Mouse (Mus musculus): ENCODE measurements around the gene Gm6096. TPM values are rescaled to one million over a fixed set of nuclear protein-coding genes. Genes with fewer than 3 reads are reported as not detected.

Gene Gm6096
- total and polyA plus RNA-seq, 2 experiments from 2014 or later = not detected

DNA sequence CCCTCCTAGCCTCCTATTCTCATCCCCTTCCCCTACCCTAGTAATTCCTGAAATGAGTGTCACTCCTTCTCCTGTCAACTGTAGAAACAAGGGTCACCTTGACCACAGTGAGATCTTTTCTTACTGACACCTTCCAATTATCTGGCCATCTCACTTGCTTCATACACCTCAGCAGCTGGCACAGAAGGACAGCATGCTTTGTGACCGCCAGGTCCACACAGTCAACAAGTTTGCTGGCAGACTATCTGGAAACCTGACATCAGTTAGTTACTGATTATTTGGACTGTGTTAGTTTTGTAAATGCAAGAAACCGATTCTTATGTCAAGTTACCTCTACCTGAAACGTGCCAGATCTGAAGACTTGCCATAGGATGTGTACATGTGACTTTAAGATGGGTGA lies 45.3 kb downstream of the Gm6096 start:
- no peak overlapping the region for H3K4me3 ChIP-seq (ENCODE audit: low read length)
- TF ChIP-seq CTCF (IDR thresholded peaks at IDR 0.05; ENCODE audit: low read depth) = no peak
- H3K9me3 ChIP-seq (ENCODE audit: low read length) = no peaks in the 10 kb centered on the region
- H3K4me1 ChIP-seq (ENCODE audit: insufficient read depth, low read length) = no peaks in the 10 kb centered on the region
- WGBS = 92% methylated on average over 3 of the region's 3 CpGs
- H3K9ac ChIP-seq (replicated peaks; ENCODE audit: low read length) = no peak overlapping the region
- ATAC-seq = no peak
- no peak for DNase-seq (ENCODE audit: low spot score)
- no peaks in the 10 kb centered on the region for H3K27me3 ChIP-seq (ENCODE audit: insufficient read depth, low read length)
- H3K27ac ChIP-seq = no peak overlapping the region
- H3K36me3 ChIP-seq (ENCODE audit: insufficient read depth, low read length) = no peaks in the 10 kb centered on the region
- H3K4me2 ChIP-seq (ENCODE audit: low read depth, low read length) = no peak overlapping the region

DNA sequence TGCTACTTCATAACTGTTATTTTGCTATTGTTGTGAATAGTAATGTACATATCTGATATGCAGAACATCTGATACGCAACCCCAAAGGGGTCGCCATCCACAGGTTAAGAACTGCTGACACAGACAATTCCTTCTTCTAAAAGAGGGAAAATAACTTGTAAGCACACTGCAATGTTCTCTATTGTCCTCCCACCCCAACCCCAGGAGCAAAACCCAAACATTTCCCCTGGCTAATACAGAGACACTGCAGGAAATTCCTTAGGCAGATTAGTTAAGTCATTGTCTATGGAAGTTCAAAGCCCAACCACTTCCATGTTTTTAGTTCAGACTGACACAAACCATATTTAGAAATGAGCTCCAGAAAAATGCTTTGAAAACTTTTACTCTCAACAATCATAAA lies 48.0 kb downstream of the Gm6096 start:
- ATAC-seq = no peak
- Histone ChIP-seq H3K9ac (replicated peaks; ENCODE audit: low read length) (no peak overlapping the region), H3K36me3 (ENCODE audit: insufficient read depth, low read length) (no peaks in the 10 kb centered on the region), H3K4me3 (ENCODE audit: low read length) (no peak overlapping the region), H3K4me1 (ENCODE audit: insufficient read depth, low read length) (no peaks in the 10 kb centered on the region), H3K27ac (no peak overlapping the region), H3K27me3 (ENCODE audit: insufficient read depth, low read length) (no peaks in the 10 kb centered on the region), H3K4me2 (ENCODE audit: low read depth, low read length) (no peak overlapping the region), H3K9me3 (ENCODE audit: low read length) (no peaks in the 10 kb centered on the region)
- no peak for DNase-seq (ENCODE audit: low spot score)
- no peak for TF ChIP-seq CTCF (IDR thresholded peaks at IDR 0.05; ENCODE audit: low read depth)
- 88% methylated on average over 2 of the region's 2 CpGs for WGBS

Other genes starting within 250 kb of the Gm6096 start
- gene Scgb2b27, start 237.1 kb upstream of the Gm6096 start, total RNA-seq (2014; rRNA removed) = not detected in 2 replicates
- gene Scgb2b27, start 237.1 kb upstream of the Gm6096 start, polyA plus RNA-seq (2015; fragmentation: Nextera tagmentation; extraction: Ambion mirVana) = not detected in 2 replicates
- not detected in 2 replicates for gene Scgb1b27, start 229.6 kb upstream of the Gm6096 start, total RNA-seq (2014; rRNA removed)
- not detected in 2 replicates for gene Scgb1b27, start 229.6 kb upstream of the Gm6096 start, polyA plus RNA-seq (2015; fragmentation: Nextera tagmentation; extraction: Ambion mirVana)
- gene Scgb1b30, start 155.6 kb upstream of the Gm6096 start, total RNA-seq (2014; rRNA removed) = not detected in 2 replicates
- not detected in 2 replicates for gene Scgb1b30, start 155.6 kb upstream of the Gm6096 start, polyA plus RNA-seq (2015; fragmentation: Nextera tagmentation; extraction: Ambion mirVana)
- 28.8 and 33.9 TPM in 2 replicates for gene Wtip, start 117.8 kb upstream of the Gm6096 start, total RNA-seq (2014; rRNA removed)
- 2.8 and 3.2 TPM in 2 replicates for gene Wtip, start 117.8 kb upstream of the Gm6096 start, polyA plus RNA-seq (2015; fragmentation: Nextera tagmentation; extraction: Ambion mirVana)
- gene Uba2, start 81.4 kb upstream of the Gm6096 start, total RNA-seq (2014; rRNA removed) = 108 and 118 TPM in 2 replicates
- 123 and 127 TPM in 2 replicates for gene Uba2, start 81.4 kb upstream of the Gm6096 start, polyA plus RNA-seq (2015; fragmentation: Nextera tagmentation; extraction: Ambion mirVana)
- 37.6 and 42.7 TPM in 2 replicates for gene Pdcd2l, start 54.4 kb upstream of the Gm6096 start, total RNA-seq (2014; rRNA removed)
- gene Pdcd2l, start 54.4 kb upstream of the Gm6096 start, polyA plus RNA-seq (2015; fragmentation: Nextera tagmentation; extraction: Ambion mirVana) = 61.6 and 65.7 TPM in 2 replicates
- 389 and 393 TPM in 2 replicates for gene Gpi1, start 20.7 kb upstream of the Gm6096 start, total RNA-seq (2014; rRNA removed)
- gene Gpi1, start 20.7 kb upstream of the Gm6096 start, polyA plus RNA-seq (2015; fragmentation: Nextera tagmentation; extraction: Ambion mirVana) = 413 and 448 TPM in 2 replicates
- gene 4931406P16Rik, start 62.5 kb downstream of the Gm6096 start, total RNA-seq (2014; rRNA removed) = 61.0 and 65.5 TPM in 2 replicates
- 23.2 and 31.5 TPM in 2 replicates for gene 4931406P16Rik, start 62.5 kb downstream of the Gm6096 start, polyA plus RNA-seq (2015; fragmentation: Nextera tagmentation; extraction: Ambion mirVana)
- gene Lsm14a, start 142.3 kb downstream of the Gm6096 start, total RNA-seq (2014; rRNA removed) = 28.0 and 44.9 TPM in 2 replicates
- gene Lsm14a, start 142.3 kb downstream of the Gm6096 start, polyA plus RNA-seq (2015; fragmentation: Nextera tagmentation; extraction: Ambion mirVana) = 46.0 and 46.1 TPM in 2 replicates